Mouse (Mus musculus) kidney, embryonic 14.5 days (tissue): Measurements from ENCODE around the gene Polg. TPM values are rescaled to one million over a fixed set of nuclear protein-coding genes. Genes with fewer than 3 reads are reported as not detected.

Experiments used
- ATAC-seq: fragments of 200-750 bp; cut with Nextera tagmentation; 2 replicates; pipeline ENCODE4 v1.8.0; 2017; ENCODE audit warnings: moderate number of reproducible peaks, mild to moderate bottlenecking, moderate TSS enrichment, moderate library complexity; ENCODE audit not compliant: low FRiP score, low TSS enrichment
- H3K27ac ChIP-seq: fragments of 300-500 bp; sonication (generic); 2 replicates; pipeline ENCODE4 v1.5.1; 2014; ENCODE audit warnings: low read depth, mild to moderate bottlenecking, low read length, moderate library complexity, mixed read lengths
- H3K27me3 ChIP-seq: fragments of 300-500 bp; sonication (generic); 2 replicates; pipeline ENCODE4 v1.6.1; 2014; ENCODE audit warnings: mild to moderate bottlenecking, low read length; ENCODE audit not compliant: control insufficient read depth, insufficient read depth
- H3K36me3 ChIP-seq: fragments of 300-500 bp; sonication (generic); 2 replicates; pipeline ENCODE4 v1.6.1; 2014; ENCODE audit warnings: low read length, mixed read lengths; ENCODE audit not compliant: control insufficient read depth, insufficient read depth
- H3K4me1 ChIP-seq: fragments of 300-500 bp; sonication (generic); 2 replicates; pipeline ENCODE4 v1.6.1; 2014; ENCODE audit warnings: low read length, mixed read lengths; ENCODE audit not compliant: control insufficient read depth, insufficient read depth
- H3K4me2 ChIP-seq: fragments of 300-500 bp; sonication (generic); replicated peaks from 2 replicates; pipeline ENCODE4 v1.6.1; 2014; ENCODE audit warnings: low read depth, mild to moderate bottlenecking, low read length
- H3K4me3 ChIP-seq: fragments of 300-500 bp; sonication (generic); 2 replicates; pipeline ENCODE4 v1.5.1; 2014; ENCODE audit warnings: mild to moderate bottlenecking, low read length
- H3K9ac ChIP-seq: fragments of 300-500 bp; sonication (generic); 2 replicates; pipeline ENCODE4 v1.6.1; 2014; ENCODE audit warnings: low read depth, mild to moderate bottlenecking, low read length, moderate library complexity
- H3K9me3 ChIP-seq: fragments of 300-500 bp; sonication (generic); 2 replicates; pipeline ENCODE4 v1.6.1; 2016; ENCODE audit warnings: low read length; ENCODE audit not compliant: control insufficient read depth
- WGBS: fragments of 180-500 bp; shearing (Covaris S2); extraction: QIAGEN DNeasy Blood & Tissue Kit; methylation state at CpG from one replicate; pipeline ENCODE4 v1.1.7; 2014; 5-methylcytosine and 5-hydroxymethylcytosine counted together
- microRNA-seq: library from miRNA; unstranded; fragments of <30 nt; microRNA quantifications from one replicate; pipeline ENCODE4, GENCODE M21; 2016
- polyA plus RNA-seq: library from polyadenylated mRNA; unstranded; fragments of >200 nt; fragmentation: Nextera tagmentation; extraction: Ambion mirVana; gene quantifications from 2 replicates; pipeline ENCODE4 v1.2.1, GENCODE M21; 2014

Polg gene
- polyA plus RNA-seq, 1 experiment from 2014 or later: 35.9 TPM

- no peaks in the 10 kb centered on the region for H3K9me3 ChIP-seq
- no peak overlapping the region for H3K9ac ChIP-seq
- H3K4me2 ChIP-seq: no peak overlapping the region
- H3K27ac ChIP-seq: no peak overlapping the region
- no peaks in the 10 kb centered on the region for H3K27me3 ChIP-seq
- no peak overlapping the region for H3K4me3 ChIP-seq
- WGBS: 69% methylated on average over 18 of the region's 18 CpGs
- H3K4me1 ChIP-seq: no peaks in the 10 kb centered on the region
- ATAC-seq: no peak
- H3K36me3 ChIP-seq: peaks cover 10% of the 10 kb centered on the region; the same call in 1 of the 2 replicates
These were observed 51.5 kb downstream of the Polg start for GRCm38 (mm10) chr7:79414449-79415375.

- WGBS: 83% methylated on average over 3 of the region's 3 CpGs
- no peaks in the 10 kb centered on the region for H3K27me3 ChIP-seq
These were observed 65.9 kb downstream of the Polg start for GRCm38 (mm10) chr7:79400296-79400695.

GRCm38 (mm10) chr7:79398971-79399370 lies 67.2 kb downstream of the Polg start:
- no peak overlapping the region for H3K4me3 ChIP-seq
- H3K9me3 ChIP-seq: no peaks in the 10 kb centered on the region
- H3K4me1 ChIP-seq: no peaks in the 10 kb centered on the region
- 85% methylated on average over 12 of the region's 12 CpGs for WGBS
- H3K36me3 ChIP-seq: no peaks in the 10 kb centered on the region; the same call in 1 of the 2 replicates
- H3K4me2 ChIP-seq: no peak overlapping the region
- H3K27ac ChIP-seq: no peak overlapping the region
- H3K27me3 ChIP-seq: no peaks in the 10 kb centered on the region
- no peak for ATAC-seq
- no peak overlapping the region for H3K9ac ChIP-seq

More at GRCm38 (mm10) chr7:79400296-79400695, 65.9 kb downstream of the Polg start:
- Histone ChIP-seq H3K9me3 (no peaks in the 10 kb centered on the region), H3K4me3 (no peak overlapping the region), H3K4me1 (no peaks in the 10 kb centered on the region), H3K27ac (no peak overlapping the region), H3K36me3 (no peaks in the 10 kb centered on the region; the same call in 1 of the 2 replicates), H3K4me2 (no peak overlapping the region), H3K9ac (no peak overlapping the region)
- no peak for ATAC-seq

- no peak overlapping the region for H3K27ac ChIP-seq
- H3K4me3 ChIP-seq: no peak overlapping the region
- 85% methylated on average over 8 of the region's 8 CpGs for WGBS
- no peaks in the 10 kb centered on the region for H3K4me1 ChIP-seq
- no peak for ATAC-seq
- H3K9me3 ChIP-seq: no peaks in the 10 kb centered on the region
- H3K9ac ChIP-seq: no peak overlapping the region
- H3K27me3 ChIP-seq: no peaks in the 10 kb centered on the region
- no peaks in the 10 kb centered on the region; the same call in 1 of the 2 replicates for H3K36me3 ChIP-seq
- no peak overlapping the region for H3K4me2 ChIP-seq
These were observed 67.7 kb downstream of the Polg start for GRCm38 (mm10) chr7:79398426-79398825.

GRCm38 (mm10) chr7:79397446-79397963 lies 68.7 kb downstream of the Polg start:
- no peaks in the 10 kb centered on the region for H3K9me3 ChIP-seq
- H3K4me1 ChIP-seq: no peaks in the 10 kb centered on the region
- H3K27me3 ChIP-seq: no peaks in the 10 kb centered on the region
- 38% methylated on average over 10 of the region's 10 CpGs for WGBS
- H3K9ac ChIP-seq: no peak overlapping the region
- no peak for ATAC-seq
- H3K27ac ChIP-seq: no peak overlapping the region
- H3K4me3 ChIP-seq: no peak overlapping the region
- H3K4me2 ChIP-seq: no peak overlapping the region
- H3K36me3 ChIP-seq: no peaks in the 10 kb centered on the region

Small RNA genes lying within 50 kb of the gene (microRNA-seq; reads per million reads assigned to microRNA genes)
- 1.3 reads per million for gene Mir9-3

Other genes starting within 250 kb of the Polg start
- 10.2 and 12.6 TPM in 2 replicates for gene Abhd2, start 193.2 kb downstream of the Polg start, polyA plus RNA-seq
- gene Rlbp1, start 79.3 kb downstream of the Polg start, polyA plus RNA-seq: 0.37 and 0.70 TPM in 2 replicates
- gene Fanci, start 74.4 kb downstream of the Polg start, polyA plus RNA-seq: 7.2 and 13.5 TPM in 2 replicates
- gene Rhcg, start 151.3 kb upstream of the Polg start, polyA plus RNA-seq: 14.2 and 18.5 TPM in 2 replicates
- 12.9 and 17.0 TPM in 2 replicates for gene Ticrr, start 193.8 kb upstream of the Polg start, polyA plus RNA-seq
- 3.7 and 5.9 TPM in 2 replicates for gene Kif7, start 249.4 kb upstream of the Polg start, polyA plus RNA-seq